Mouse (Mus musculus) CH12.LX (cell line): ENCODE data around the gene Ppara. TPM values are rescaled to one million over a fixed set of nuclear protein-coding genes. Genes with fewer than 3 reads are reported as not detected.

Source experiments
- DNase-seq: peaks from one replicate; pipeline ENCODE4 v3.0.0-alpha.2; 2013; ENCODE audit errors: extremely low read depth
- H3K27ac ChIP-seq: 2 replicates; pipeline ENCODE4 v1.5.1; 2012; ENCODE audit warnings: low read depth, mild to moderate bottlenecking, control low read depth, moderate library complexity; ENCODE audit not compliant: insufficient read depth
- H3K27me3 ChIP-seq: replicated peaks from 2 replicates; pipeline ENCODE3; 2012; ENCODE audit warnings: inconsistent platforms
- H3K36me3 ChIP-seq, 2 experiments: replicated peaks in 1 of 2; 2 replicates each; pipeline versions ENCODE3 to v1.6.1; 2012; ENCODE audit warnings: inconsistent platforms in 1 of 2, low read length in 1 of 2, mild to moderate bottlenecking in 1 of 2, mixed read lengths in 1 of 2, moderate library complexity in 1 of 2; ENCODE audit not compliant: control insufficient read depth in 1 of 2, insufficient read depth in 1 of 2
- H3K4me1 ChIP-seq, 2 experiments: 2 replicates each; pipeline ENCODE4 v1.6.1; 2012; ENCODE audit warnings: inconsistent platforms in 1 of 2, moderate library complexity in 1 of 2; ENCODE audit not compliant: insufficient read depth in 2 of 2, control insufficient read depth in 1 of 2
- H3K4me2 ChIP-seq: 2 replicates; pipeline ENCODE4 v1.6.1; 2012; ENCODE audit warnings: low read depth, mild to moderate bottlenecking, control low read depth; ENCODE audit not compliant: poor library complexity, insufficient read depth, severe bottlenecking
- H3K4me3 ChIP-seq, 3 experiments: fragments of 150-350 bp in 1 of 3; sonication (generic) in 1 of 3; replicated peaks in 1 of 3; 2 replicates each; pipeline versions ENCODE3 to v1.5.1; 2011 to 2012; ENCODE audit warnings: low read depth in 2 of 3, low read length in 2 of 3, mild to moderate bottlenecking in 2 of 3, moderate library complexity in 2 of 3, control low read depth in 1 of 3, improper control_type of control experiment in 1 of 3, inconsistent platforms in 1 of 3, mixed read lengths in 1 of 3; ENCODE audit not compliant: poor library complexity in 1 of 3
- H3K79me2 ChIP-seq: replicated peaks from 2 replicates; pipeline ENCODE4 v1.6.1; 2012; ENCODE audit warnings: mild to moderate bottlenecking, moderate library complexity; ENCODE audit not compliant: control insufficient read depth, poor library complexity, insufficient read depth, severe bottlenecking; ENCODE audit errors: extremely low read depth
- H3K9ac ChIP-seq: 2 replicates; pipeline ENCODE4 v1.6.1; 2012; ENCODE audit warnings: low read depth, mild to moderate bottlenecking, control low read depth, moderate library complexity; ENCODE audit not compliant: insufficient read depth
- H3K9me3 ChIP-seq: replicated peaks from 2 replicates; pipeline ENCODE3; 2012; ENCODE audit warnings: low read length, inconsistent platforms, mixed read lengths
- BHLHE40 ChIP-seq: IDR thresholded peaks from 2 replicates; pipeline ENCODE4 v1.6.1; 2011; ENCODE audit warnings: mild to moderate bottlenecking, low read depth, low read length, improper control_type of control experiment
- CHD1 ChIP-seq: IDR thresholded peaks from 2 replicates; pipeline ENCODE4 v1.6.1; 2012; ENCODE audit warnings: low read depth, low read length, improper control_type of control experiment, inconsistent platforms
- CHD2 ChIP-seq: IDR thresholded peaks from 2 replicates; pipeline ENCODE4 v1.6.1; 2011; ENCODE audit warnings: low read length, improper control_type of control experiment
- CTCF ChIP-seq, 2 experiments: IDR thresholded peaks in 1 of 2; conservative IDR thresholded peaks in 1 of 2; 2 replicates each; pipeline ENCODE4 v1.5.1; 2011 to 2012; ENCODE audit warnings: low read depth in 2 of 2, low read length in 2 of 2, improper control_type of control experiment in 1 of 2, inconsistent platforms in 1 of 2, mild to moderate bottlenecking in 1 of 2, moderate library complexity in 1 of 2
- E2F4 ChIP-seq: IDR thresholded peaks from 2 replicates; pipeline ENCODE4 v1.6.1; 2011; ENCODE audit warnings: low read depth, low read length, improper control_type of control experiment; ENCODE audit not compliant: insufficient replicate concordance
- EP300 ChIP-seq: IDR thresholded peaks from 2 replicates; pipeline ENCODE4 v1.6.1; 2011; ENCODE audit warnings: low read length, improper control_type of control experiment
- ETS1 ChIP-seq: conservative IDR thresholded peaks from 2 replicates; pipeline ENCODE4 v1.6.1; 2012; ENCODE audit warnings: low read depth, mild to moderate bottlenecking, inconsistent platforms, low read length, improper control_type of control experiment, moderate library complexity
- GABPA ChIP-seq: IDR thresholded peaks from 2 replicates; pipeline ENCODE4 v1.6.1; 2012; ENCODE audit warnings: low read depth, low read length, improper control_type of control experiment, inconsistent platforms; ENCODE audit not compliant: insufficient replicate concordance
- IRF4 ChIP-seq: IDR thresholded peaks from 2 replicates; pipeline ENCODE4 v1.6.1; 2014; ENCODE audit warnings: low read depth, mild to moderate bottlenecking, inconsistent platforms, low read length, improper control_type of control experiment
- JUN ChIP-seq: IDR thresholded peaks from 2 replicates; pipeline ENCODE4 v1.6.1; 2011; ENCODE audit warnings: low read depth, mild to moderate bottlenecking, low read length, improper control_type of control experiment, moderate library complexity; ENCODE audit not compliant: insufficient read depth
- JUND ChIP-seq: conservative IDR thresholded peaks from 2 replicates; pipeline ENCODE4 v1.6.1; 2011; ENCODE audit warnings: low read depth, low read length, improper control_type of control experiment
- KAT2A ChIP-seq: IDR thresholded peaks from 2 replicates; pipeline ENCODE4 v1.6.1; 2012; ENCODE audit warnings: low read length, improper control_type of control experiment, inconsistent platforms; ENCODE audit not compliant: insufficient replicate concordance
- MAFK ChIP-seq: IDR thresholded peaks from 2 replicates; pipeline ENCODE4 v1.6.1; 2011; ENCODE audit warnings: low read length, improper control_type of control experiment; ENCODE audit not compliant: insufficient replicate concordance
- MAZ ChIP-seq: IDR thresholded peaks from 2 replicates; pipeline ENCODE4 v1.6.1; 2012; ENCODE audit warnings: low read depth, mild to moderate bottlenecking, inconsistent platforms, low read length, improper control_type of control experiment, moderate library complexity
- MEF2A ChIP-seq: IDR thresholded peaks from 2 replicates; pipeline ENCODE4 v1.6.1; 2014; ENCODE audit warnings: low read depth, mild to moderate bottlenecking, inconsistent platforms, low read length, improper control_type of control experiment, borderline replicate concordance
- MXI1 ChIP-seq: IDR thresholded peaks from 2 replicates; pipeline ENCODE4 v1.6.1; 2011; ENCODE audit warnings: mild to moderate bottlenecking, low read depth, low read length, improper control_type of control experiment
- MYC ChIP-seq: IDR thresholded peaks from 2 replicates; pipeline ENCODE4 v1.6.1; 2011; ENCODE audit warnings: low read depth, mild to moderate bottlenecking, improper control_type of control experiment, low read length
- PAX5 ChIP-seq: IDR thresholded peaks from 2 replicates; pipeline ENCODE4 v1.6.1; 2012; ENCODE audit warnings: low read length, inconsistent platforms, mixed read lengths
- POLR2A ChIP-seq: IDR thresholded peaks from 2 replicates; pipeline ENCODE4 v1.6.1; 2011; ENCODE audit warnings: low read depth, mild to moderate bottlenecking, improper control_type of control experiment, low read length
- POLR2AphosphoS2 ChIP-seq: IDR thresholded peaks from 2 replicates; pipeline ENCODE4 v1.6.1; 2011; ENCODE audit warnings: low read depth, low read length, improper control_type of control experiment
- RCOR1 ChIP-seq: conservative IDR thresholded peaks from 2 replicates; pipeline ENCODE4 v1.6.1; 2012; ENCODE audit warnings: low read depth, mild to moderate bottlenecking, inconsistent platforms, low read length, improper control_type of control experiment
- SMC3 ChIP-seq: IDR thresholded peaks from 2 replicates; pipeline ENCODE4 v1.6.1; 2011; ENCODE audit warnings: low read depth, low read length, improper control_type of control experiment
- TBP ChIP-seq: conservative IDR thresholded peaks from 2 replicates; pipeline ENCODE4 v1.6.1; 2011; ENCODE audit warnings: low read depth, low read length, improper control_type of control experiment
- UBTF ChIP-seq: IDR thresholded peaks from 2 replicates; pipeline ENCODE4 v1.6.1; 2012; ENCODE audit warnings: low read depth, mild to moderate bottlenecking, inconsistent platforms, low read length, improper control_type of control experiment, moderate library complexity
- USF1 ChIP-seq: IDR thresholded peaks from 2 replicates; pipeline ENCODE4 v1.6.1; 2014; ENCODE audit warnings: low read depth, mild to moderate bottlenecking, inconsistent platforms, low read length, improper control_type of control experiment
- ZC3H11A ChIP-seq: IDR thresholded peaks from 2 replicates; pipeline ENCODE4 v1.6.1; 2012; ENCODE audit warnings: low read depth, mild to moderate bottlenecking, inconsistent platforms, low read length, improper control_type of control experiment
- ZKSCAN1 ChIP-seq: IDR thresholded peaks from 2 replicates; pipeline ENCODE4 v1.6.1; 2012; ENCODE audit warnings: low read depth, inconsistent platforms, low read length, improper control_type of control experiment, borderline replicate concordance
- ZNF384 ChIP-seq: IDR thresholded peaks from 2 replicates; pipeline ENCODE4 v1.6.1; 2012; ENCODE audit warnings: low read depth, low read length, improper control_type of control experiment, inconsistent platforms
- dilution Hi-C: fragments of 300-500 bp; cut with MboI; formaldehyde crosslinking; loops from 2 replicates; pipeline ENCODE4 v1.14.3; 2020; ENCODE audit warnings: low sequenced_read_pairs; ENCODE audit not compliant: extremely low pct_unique_long_range_greater_than_20kb, extremely low pct_ligation_motif_present
- in situ Hi-C: fragments of 300-500 bp; cut with MboI; formaldehyde crosslinking; loops from 3 replicates; pipeline ENCODE4 v1.14.3; 2019; ENCODE audit warnings: low sequenced_read_pairs, low pct_ligation_motif_present, low pct_unique_long_range_greater_than_20kb, mixed read lengths
- polyA plus RNA-seq: library from polyadenylated mRNA; unstranded; fragments of >175 nt; gene quantifications from 2 replicates; pipeline ENCODE4 v1.2.1, GENCODE M21; 2012; ENCODE audit warnings: low read depth; ENCODE audit not compliant: insufficient read length
- total RNA-seq, 2 experiments: library from RNA; depleted of rRNA; stranded (reverse); fragments of 300-350 nt in 1 of 2; fragments of >200 nt in 1 of 2; gene quantifications; 2 replicates each; pipeline ENCODE4 v1.2.3; 2012 to 2014

The Ppara gene
- total and polyA plus RNA-seq, 3 experiments, result not detected

DNA sequence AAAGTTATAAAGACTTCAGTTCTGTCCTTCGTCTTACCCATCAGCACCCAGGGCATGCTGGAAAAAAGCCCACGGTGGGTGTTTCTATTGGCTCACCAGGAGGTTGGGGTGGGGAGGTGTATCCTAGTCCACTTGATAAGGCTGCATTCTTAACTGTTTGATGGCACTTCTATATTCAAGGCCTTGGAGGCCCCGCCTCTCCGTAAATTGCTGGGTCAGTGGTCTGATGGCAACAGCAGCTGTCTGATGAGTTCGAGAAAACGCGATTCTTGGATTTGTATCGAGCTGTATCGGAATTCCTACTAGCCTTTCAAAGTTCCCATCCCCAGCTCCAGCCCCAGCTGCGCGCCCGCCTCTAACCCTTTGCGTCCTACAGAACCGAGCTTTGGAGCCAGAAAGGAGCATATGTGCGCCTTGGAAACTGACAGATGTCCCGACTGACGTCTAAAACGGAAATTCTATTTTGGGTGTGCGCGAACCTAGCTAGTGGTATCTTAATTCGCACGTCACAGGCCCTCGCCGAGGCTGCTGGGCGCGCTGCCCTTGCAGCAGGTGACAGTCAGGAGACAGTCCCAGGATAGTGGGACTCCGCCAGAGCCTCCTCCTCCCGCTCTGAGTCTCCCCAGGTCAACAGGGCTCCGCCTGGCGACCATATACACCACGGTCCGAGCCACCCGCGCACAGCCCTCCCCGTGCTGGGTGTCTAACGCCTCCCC, 76.2 kb downstream of the Ppara start:
- Histone ChIP-seq H3K27ac (peak overlapping the region; percentile 12; the same call in 1 of the 2 replicates), H3K4me1 (peaks cover 5 to 40% of the 10 kb centered on the region in 2 experiments), H3K27me3 (peaks cover 26% of the 10 kb centered on the region), H3K79me2 (no peaks in the 10 kb centered on the region), H3K9ac (peak overlapping the region; percentile 79), H3K9me3 (no peaks in the 10 kb centered on the region), H3K36me3 (peaks cover 0 to 29% of the 10 kb centered on the region in 2 experiments), H3K4me2 (peak overlapping the region; percentile 80), H3K4me3 (peak overlapping the region; percentile 74 to 85 (median 75))
- in situ Hi-C loops, result no loop called here
- dilution Hi-C loops, result no loop called here
- peak; percentile 51 for DNase-seq
- TF ChIP-seq BHLHE40 (0 out of 2 replicates have a peak, but pooled peaks have one; percentile 8), MYC (no peak), CTCF (conservative IDR thresholded peaks at IDR 0.05 in 1 of 2, IDR thresholded peaks at IDR 0.05 in 1 of 2; ENCODE audit: low read depth in 2 of 2, low read length in 2 of 2) (peak in 1 of 2 experiments; percentile 16; a peak in 1 of 4 replicates), MEF2A (peak; percentile 67)

DNA sequence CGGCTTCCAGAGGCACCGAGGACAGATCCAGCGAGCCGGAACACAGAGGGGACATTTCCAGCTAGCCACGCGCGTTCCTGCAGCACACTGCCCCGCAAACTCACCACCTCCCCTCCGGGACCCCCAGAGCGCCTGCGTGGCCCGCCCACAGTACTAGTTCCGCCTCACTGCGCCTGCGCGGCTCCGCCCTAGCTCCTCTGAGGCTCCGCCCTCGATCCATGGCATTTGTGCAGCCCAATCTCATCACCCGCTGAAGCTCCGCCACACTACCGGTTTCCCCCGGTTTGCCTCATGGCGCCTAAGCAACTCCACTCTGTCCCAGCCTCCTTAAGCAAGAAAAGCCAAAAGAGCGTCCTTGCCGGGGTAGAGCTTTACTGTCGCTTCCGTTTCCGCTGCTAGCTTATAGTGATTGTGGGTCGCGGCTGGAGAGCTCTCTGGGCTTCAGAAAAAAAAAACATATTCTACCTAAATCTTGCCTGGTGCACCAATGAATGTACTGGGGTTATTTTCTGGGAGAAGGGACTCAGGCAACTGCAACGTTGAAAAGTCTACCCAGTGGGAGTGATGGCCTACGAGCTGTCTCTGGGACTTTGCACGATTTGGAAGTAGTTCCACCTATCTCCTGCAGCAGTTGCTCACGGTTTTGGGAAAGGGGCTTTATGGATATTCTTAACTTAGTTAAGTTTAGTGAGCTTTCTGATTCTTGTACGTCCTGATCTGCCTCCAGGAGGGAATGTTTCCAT, 76.9 kb downstream of the Ppara start, which contains the start of gene Cdpf1:
Gene Cdpf1 (minus strand): TSS at position 163 of the 743 bp plus-strand sequence.
- peaks cover 0 to 26% of the 10 kb centered on the region in 2 experiments for H3K36me3 ChIP-seq
- peaks cover 34% of the 10 kb centered on the region for H3K27me3 ChIP-seq
- no peaks in the 10 kb centered on the region for H3K9me3 ChIP-seq
- peaks cover 5 to 37% of the 10 kb centered on the region in 2 experiments for H3K4me1 ChIP-seq
- no peaks in the 10 kb centered on the region for H3K79me2 ChIP-seq
- dilution Hi-C loops (no loop called here), in situ Hi-C loops (no loop called here)
- H3K27ac ChIP-seq, result peak within 1 kb of the TSS; percentile 12; the same call in 1 of the 2 replicates
- peak; percentile 93 for DNase-seq
- H3K4me2 ChIP-seq, result peak within 1 kb of the TSS; percentile 80
- H3K9ac ChIP-seq, result peak within 1 kb of the TSS; percentile 79
- peak within 1 kb of the TSS; percentile 74 to 85 (median 75) for H3K4me3 ChIP-seq
- no peak for TF ChIP-seq PAX5
- no peak for TF ChIP-seq SMC3
- TF ChIP-seq MAZ, result no peak; the same call in none of the 2 replicates
- 0 out of 2 replicates have a peak, but pooled peaks have one; percentile 23 for TF ChIP-seq MEF2A
- no peak for TF ChIP-seq USF1
- 0 out of 2 replicates have a peak, but pooled peaks have one; percentile 50 for TF ChIP-seq CHD1
- TF ChIP-seq RCOR1, result no peak
- no peak for TF ChIP-seq ZKSCAN1
- no peak for TF ChIP-seq KAT2A
- TF ChIP-seq E2F4, result no peak
- no peak for TF ChIP-seq CTCF (conservative IDR thresholded peaks at IDR 0.05 in 1 of 2, IDR thresholded peaks at IDR 0.05 in 1 of 2; ENCODE audit: low read depth in 2 of 2, low read length in 2 of 2)
- no peak for TF ChIP-seq EP300
- TF ChIP-seq JUN, result no peak
- TF ChIP-seq ZC3H11A, result no peak
- TF ChIP-seq GABPA, result no peak
- no peak for TF ChIP-seq JUND
- no peak for TF ChIP-seq BHLHE40
- no peak for TF ChIP-seq ETS1
- TF ChIP-seq UBTF, result no peak
- TF ChIP-seq IRF4, result 0 out of 2 replicates have a peak, but pooled peaks have one; percentile 21
- TF ChIP-seq MAFK, result no peak
- TF ChIP-seq POLR2A, result peak; percentile 97
- no peak; the same call in 1 of the 2 replicates for TF ChIP-seq MXI1
- peak; percentile 73; the same call in 1 of the 2 replicates for TF ChIP-seq TBP
- 0 out of 2 replicates have a peak, but pooled peaks have one; percentile 33 for TF ChIP-seq ZNF384
- peak; percentile 96 for TF ChIP-seq POLR2AphosphoS2
- TF ChIP-seq MYC, result peak; percentile 89
- no peak for TF ChIP-seq CHD2
